23 mouse cellular contexts compared by ENCODE assay signal in genomic region chr7:83763674-83764073, GRCm38 (mm10). TPM values are rescaled to one million over a fixed set of nuclear protein-coding genes. Genes with fewer than 3 reads are reported as not detected.
DNase-seq lines count a peak whose midpoint lies in the region; ATAC-seq and TF ChIP-seq lines count a peak whose summit lies in the region.
"Had no signal": no experiment of that assay in that cellular context is flagged by ENCODE, and none has a peak within 500 bp of the region (broad histone marks: within the 10 kb centered on the region; RNA-seq: fewer than 3 reads in every experiment).

No protein-coding gene starts in this region.

- H3K9ac ChIP-seq in embryonic facial prominence, embryonic 14.5 days (ENCODE audit: low read depth, low read length), result no peak overlapping the region
- H3K9ac ChIP-seq: embryonic facial prominence, embryonic 15.5 days; forebrain, embryonic 12.5 days; hindbrain, embryonic 13.5 days; kidney, embryonic 15.5 days; limb, embryonic 13.5 days; liver, embryonic 14.5 days had no signal

- ATAC-seq in embryonic facial prominence, embryonic 14.5 days (ENCODE audit: low read depth), result no peak

- no peak overlapping the region for H3K4me3 ChIP-seq in embryonic facial prominence, embryonic 14.5 days (ENCODE audit: low read depth, low read length)
- H3K4me3 ChIP-seq in embryonic facial prominence, embryonic 10.5 days, result no peak overlapping the region
- H3K4me3 ChIP-seq in cerebellum, adult 2 months (replicated peaks; ENCODE audit: insufficient read depth, low read depth, low read length), result no peak overlapping the region
- no peak overlapping the region for H3K4me3 ChIP-seq in embryonic fibroblast, embryonic 13.5 days (ENCODE audit: insufficient read depth, low read length)
- H3K4me3 ChIP-seq: embryonic facial prominence, embryonic 15.5 days; forebrain, embryonic 12.5 days; hindbrain, embryonic 13.5 days; kidney, embryonic 15.5 days; limb, embryonic 13.5 days; midbrain, embryonic 10.5 days had no signal

- no peaks in the 10 kb centered on the region; the same call in 1 of the 2 replicates for H3K4me1 ChIP-seq in embryonic facial prominence, embryonic 14.5 days (ENCODE audit: control insufficient read depth, insufficient read depth, low read length)
- H3K4me1 ChIP-seq in embryonic facial prominence, embryonic 10.5 days, result no peaks in the 10 kb centered on the region
- peaks cover 9% of the 10 kb centered on the region for H3K4me1 ChIP-seq in cerebellum, adult 2 months (ENCODE audit: control insufficient read depth, insufficient read depth, low read length)
- H3K4me1 ChIP-seq in embryonic fibroblast, embryonic 13.5 days (ENCODE audit: control insufficient read depth, insufficient read depth, low read length), result no peaks in the 10 kb centered on the region
- H3K4me1 ChIP-seq: forebrain, embryonic 12.5 days; hindbrain, embryonic 13.5 days; kidney, embryonic 15.5 days; limb, embryonic 13.5 days; midbrain, embryonic 10.5 days had no signal

- TF ChIP-seq POLR2A in cerebellum, adult 2 months (IDR thresholded peaks at IDR 0.05; ENCODE audit: borderline replicate concordance, insufficient read depth, low read length), result no peak
- TF ChIP-seq POLR2A in embryonic fibroblast, embryonic 13.5 days (IDR thresholded peaks at IDR 0.05; ENCODE audit: low read depth, low read length), result no peak

- TF ChIP-seq CTCF in cerebellum, adult 2 months (IDR thresholded peaks at IDR 0.05; ENCODE audit: borderline replicate concordance, insufficient read depth, low read depth, low read length), result no peak
- TF ChIP-seq CTCF in embryonic fibroblast, embryonic 13.5 days (IDR thresholded peaks at IDR 0.05; ENCODE audit: borderline replicate concordance, insufficient read depth, low read length), result no peak

- no peak overlapping the region for H3K4me2 ChIP-seq in embryonic facial prominence, embryonic 14.5 days (ENCODE audit: low read depth, low read length)
- H3K4me2 ChIP-seq: embryonic facial prominence, embryonic 15.5 days; forebrain, embryonic 12.5 days; hindbrain, embryonic 13.5 days; kidney, embryonic 15.5 days; limb, embryonic 13.5 days had no signal

- no peaks in the 10 kb centered on the region for H3K9me3 ChIP-seq in embryonic facial prominence, embryonic 14.5 days (ENCODE audit: control insufficient read depth, low read length)
- no peaks in the 10 kb centered on the region for H3K9me3 ChIP-seq in embryonic facial prominence, embryonic 10.5 days
- H3K9me3 ChIP-seq: embryonic facial prominence, embryonic 15.5 days; forebrain, embryonic 12.5 days; G1E; hindbrain, embryonic 13.5 days; kidney, embryonic 15.5 days; limb, embryonic 13.5 days; midbrain, embryonic 10.5 days had no signal

- WGBS in embryonic facial prominence, embryonic 14.5 days, result 40% methylated on average over 3 of the region's 3 CpGs
- WGBS in embryonic facial prominence, embryonic 10.5 days, result 76% methylated on average over 3 of the region's 3 CpGs
- WGBS in cerebellum, adult 2 months, result 16% methylated on average over 3 of the region's 3 CpGs

- H3K27ac ChIP-seq in embryonic facial prominence, embryonic 14.5 days (replicated peaks; ENCODE audit: low read depth, low read length), result no peak overlapping the region
- no peak overlapping the region for H3K27ac ChIP-seq in embryonic facial prominence, embryonic 10.5 days (replicated peaks)
- H3K27ac ChIP-seq in cerebellum, adult 2 months (ENCODE audit: insufficient read depth, low read length), result peak overlapping the region; percentile 11; the same call in 1 of the 2 replicates
- H3K27ac ChIP-seq in embryonic fibroblast, embryonic 13.5 days (ENCODE audit: insufficient read depth, low read length), result peak overlapping the region; percentile 34; the same call in 1 of the 2 replicates
- H3K27ac ChIP-seq: embryonic facial prominence, embryonic 15.5 days; forebrain, embryonic 12.5 days; hindbrain, embryonic 13.5 days; kidney, embryonic 15.5 days; limb, embryonic 13.5 days; liver, embryonic 14.5 days; macrophage; midbrain, embryonic 10.5 days had no signal

- H3K27me3 ChIP-seq in embryonic facial prominence, embryonic 14.5 days (replicated peaks; ENCODE audit: control insufficient read depth, insufficient read depth, low read length), result no peaks in the 10 kb centered on the region
- no peaks in the 10 kb centered on the region for H3K27me3 ChIP-seq in embryonic facial prominence, embryonic 10.5 days (replicated peaks; ENCODE audit: low read depth, poor library complexity, severe bottlenecking)
- no peaks in the 10 kb centered on the region for H3K27me3 ChIP-seq in cerebellum, adult 2 months (ENCODE audit: control insufficient read depth, insufficient read depth, low read length)
- H3K27me3 ChIP-seq: embryonic facial prominence, embryonic 15.5 days; forebrain, embryonic 12.5 days; hindbrain, embryonic 13.5 days; kidney, embryonic 15.5 days; limb, embryonic 13.5 days had no signal

- DNase-seq in embryonic facial prominence, embryonic 14.5 days (ENCODE audit: low spot score), result peak; percentile 38
- DNase-seq in embryonic facial prominence, embryonic 10.5 days (ENCODE audit: low spot score), result no peak
- peak; percentile 45 to 61 for DNase-seq in heart, adult 9 months (ENCODE audit: low spot score in 2 of 2)
- DNase-seq in heart, postnatal 4 days, result no peak
- DNase-seq in cerebellum, adult 2 months, result peak; percentile 57 to 90
- DNase-seq in spleen, adult 12 weeks (ENCODE audit: low spot score), result no peak
- no peak for DNase-seq in testis, postnatal 14 days (ENCODE audit: low spot score)
- DNase-seq: adrenal gland, postnatal 36 days; kidney, postnatal 4 days; right cerebral cortex, postnatal 25 days had no signal

- H3K36me3 ChIP-seq in embryonic facial prominence, embryonic 14.5 days (ENCODE audit: control insufficient read depth, insufficient read depth, low read length), result no peaks in the 10 kb centered on the region
- no peaks in the 10 kb centered on the region for H3K36me3 ChIP-seq in embryonic facial prominence, embryonic 10.5 days (replicated peaks)
- H3K36me3 ChIP-seq: embryonic facial prominence, embryonic 15.5 days; forebrain, embryonic 12.5 days; G1E; hindbrain, embryonic 13.5 days; kidney, embryonic 15.5 days; limb, embryonic 13.5 days; midbrain, embryonic 10.5 days had no signal

RNA-seq across cellular contexts. Expression of gene Il16, which starts 18.1 kb away (rescaled TPM):
- polyA plus RNA-seq in embryonic facial prominence, embryonic 14.5 days (2014; fragmentation: Nextera tagmentation; extraction: Ambion mirVana), result 6.0 and 7.2 TPM in 2 replicates
- 1.1 and 1.9 TPM in 2 replicates for polyA plus RNA-seq in embryonic facial prominence, embryonic 10.5 days (2016; fragmentation: Nextera tagmentation; extraction: Ambion mirVana)
- 1 to 10 TPM; 4.5 to 5.5 TPM for total RNA-seq in heart, postnatal 4 days (2021)
- polyA plus RNA-seq in cerebellum, adult 2 months (2012; rRNA removed), result 84.9 and 108 TPM in 2 replicates
- 0.47 TPM in 1 of 2 replicates, not detected in the other for polyA plus RNA-seq in embryonic fibroblast, embryonic 13.5 days (2011; ENCODE audit: insufficient read length, low read depth, missing spikeins)

RNA-seq across cellular contexts. Expression of gene Cfap161, which starts 31.0 kb away (rescaled TPM):
- polyA plus RNA-seq in embryonic facial prominence, embryonic 14.5 days (2014; fragmentation: Nextera tagmentation; extraction: Ambion mirVana), result 2.0 and 4.3 TPM in 2 replicates
- 0.15 TPM in 1 of 2 replicates, not detected in the other for polyA plus RNA-seq in embryonic facial prominence, embryonic 10.5 days (2016; fragmentation: Nextera tagmentation; extraction: Ambion mirVana)
- total RNA-seq in heart, postnatal 4 days (2021), result under 1 TPM; 0.52 to 0.65 TPM
- 1.7 and 2.4 TPM in 2 replicates for polyA plus RNA-seq in cerebellum, adult 2 months (2012; rRNA removed)
- not detected in 2 replicates for polyA plus RNA-seq in embryonic fibroblast, embryonic 13.5 days (2011; ENCODE audit: insufficient read length, low read depth, missing spikeins)
- total RNA-seq: G1E; neutrophil, adult 5-6 weeks had no signal
- polyA plus RNA-seq: G1E; stomach, embryonic 16.5 days; urinary bladder, adult 2 months had no signal

Comparison
In these comparisons a context has a peak if more than half of its experiments do, and no peak if none do; other contexts are left out.
1. DNase-seq: peak in embryonic facial prominence, embryonic 14.5 days (single experiment), heart, adult 9 months (2 of 2) and cerebellum, adult 2 months (2 of 2); none in embryonic facial prominence, embryonic 10.5 days (single experiment), heart, postnatal 4 days (single experiment), spleen, adult 12 weeks (single experiment) and testis, postnatal 14 days (single experiment).
2. H3K27ac ChIP-seq: peak in cerebellum, adult 2 months (single experiment) and embryonic fibroblast, embryonic 13.5 days (single experiment); none in embryonic facial prominence, embryonic 14.5 days (single experiment) and embryonic facial prominence, embryonic 10.5 days (single experiment).
3. RNA of gene Il16, which starts 18.1 kb away (polyA plus RNA-seq): 84.9 to 108 TPM in cerebellum, adult 2 months; 6.0 to 7.2 TPM in embryonic facial prominence, embryonic 14.5 days, 1.1 to 1.9 TPM in embryonic facial prominence, embryonic 10.5 days and 0.47 TPM in embryonic fibroblast, embryonic 13.5 days; every median in the first group is over 10 times any median in the second.